Mouse (Mus musculus) embryo, embryonic 11.5 days (tissue): ENCODE data around the gene Anks3.
A peak's percentile ranks its signal among the peaks of the same experiment; 100 is the strongest.

ENCODE experiments used
- DNase-seq: peaks from one replicate; pipeline ENCODE4 v3.0.0-alpha.2; 2012; ENCODE audit warnings: low read depth, low spot score

Gene Anks3

GRCm38 (mm10) chr16:4963797-4964709, at the start of gene Anks3:
TSS of gene Anks3 (minus strand) at chr16:4964205.
- DNase-seq: peak; percentile 84

GRCm38 (mm10) chr16:5013054-5013838, 49.2 kb upstream of the Anks3 start, which contains the start of gene Rogdi:
TSS of gene Rogdi (minus strand) at chr16:5013553.
- DNase-seq: peak; percentile 98

- no peak for DNase-seq
Observed at GRCm38 (mm10) chr16:5012036-5013005, 48.3 kb upstream of the Anks3 start.

DNA sequence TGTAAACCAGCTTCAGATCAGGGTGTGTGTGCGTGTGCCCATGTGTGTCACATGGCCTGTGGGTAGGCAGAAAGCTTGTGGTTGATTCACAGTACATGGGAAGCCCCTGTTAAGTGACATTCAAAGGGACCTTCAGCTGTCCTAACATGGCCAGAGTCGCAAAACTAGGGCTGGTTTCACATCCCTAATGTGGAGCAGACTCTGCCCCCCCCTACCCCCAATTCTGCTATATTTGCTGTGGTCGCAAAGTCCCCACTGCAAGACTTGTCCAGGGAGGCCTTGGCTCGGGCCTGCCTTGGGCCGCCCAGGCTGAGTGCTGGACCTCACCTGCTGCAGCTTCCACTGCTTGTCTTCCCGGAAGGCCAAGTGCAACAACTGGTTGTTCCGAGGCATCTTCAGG, 47.3 kb upstream of the Anks3 start:
- DNase-seq: no peak

DNA sequence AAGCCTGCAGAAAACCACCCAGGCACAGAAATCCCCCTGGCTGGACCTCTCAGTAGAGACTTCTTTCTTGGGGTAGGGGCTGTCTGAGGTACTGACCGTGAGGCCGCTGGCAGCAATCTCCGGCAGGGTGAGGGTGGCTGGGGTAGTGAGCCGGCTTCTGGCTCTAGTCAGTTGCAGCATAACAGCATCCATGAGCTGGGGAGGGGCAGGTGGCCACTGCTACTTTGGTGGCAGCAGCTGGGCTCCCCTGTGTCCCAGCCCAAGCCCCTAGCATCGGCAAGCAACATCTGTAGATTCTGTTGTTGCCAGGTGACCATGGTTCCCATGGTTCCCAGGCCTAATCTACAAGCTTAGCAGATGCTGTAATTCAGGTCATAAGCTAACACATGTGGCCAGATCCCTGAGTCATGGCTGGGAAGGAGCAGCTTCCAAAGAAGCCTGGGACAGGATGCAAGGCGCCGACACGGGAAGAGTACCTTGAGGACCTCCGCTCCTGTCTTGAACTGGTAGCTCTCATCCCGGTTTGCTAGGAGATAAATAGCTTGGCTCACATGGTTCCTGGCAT, 46.4 kb upstream of the Anks3 start:
- no peak for DNase-seq

DNA sequence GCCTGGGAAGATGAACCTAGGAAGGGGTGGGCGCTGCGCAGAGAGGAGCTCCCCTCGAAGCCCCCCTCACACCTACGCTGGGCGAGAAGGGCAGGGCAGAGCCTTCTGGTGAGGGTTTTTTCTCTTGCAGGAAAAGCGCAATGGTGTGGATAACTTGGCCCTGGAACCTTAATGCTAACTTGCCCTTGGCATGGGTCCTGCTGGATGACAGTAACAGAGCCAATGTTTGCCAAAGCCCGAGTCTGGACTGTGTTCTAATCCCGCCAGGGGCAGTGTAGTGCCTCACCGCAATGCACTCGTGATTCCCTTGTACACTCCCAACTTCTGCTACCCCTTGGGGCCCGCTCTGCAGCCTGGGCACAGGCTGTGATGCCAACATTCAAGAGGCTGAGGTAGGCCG, 44.1 kb upstream of the Anks3 start:
- DNase-seq: no peak

GRCm38 (mm10) chr16:5007492-5007891, 43.5 kb upstream of the Anks3 start:
- DNase-seq: no peak

- no peak for DNase-seq
Observed at GRCm38 (mm10) chr16:5007067-5007466, 43.1 kb upstream of the Anks3 start, which contains the start of gene Smim22. TSS of gene Smim22 (plus strand) at chr16:5007288.

GRCm38 (mm10) chr16:5000611-5001010, 36.6 kb upstream of the Anks3 start:
- no peak for DNase-seq

DNA sequence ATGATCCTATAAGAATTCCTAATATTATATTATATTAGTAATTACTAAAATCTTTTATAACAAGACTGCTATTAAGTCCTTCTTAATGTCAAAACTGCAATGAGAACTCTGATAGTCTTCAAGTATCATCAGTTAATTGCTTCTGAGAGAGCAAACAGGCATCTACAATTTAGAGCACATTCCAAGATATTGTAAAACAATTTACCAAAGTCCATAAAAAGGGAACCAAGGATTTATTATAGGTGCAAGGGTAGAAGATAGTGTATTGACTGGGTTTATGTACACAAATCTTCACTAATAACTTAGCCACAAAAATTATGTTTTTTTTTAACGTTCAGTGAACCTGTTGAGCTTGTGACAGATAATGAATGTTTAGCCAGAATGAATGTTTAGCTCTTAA, 35.0 kb upstream of the Anks3 start:
- no peak for DNase-seq

DNA sequence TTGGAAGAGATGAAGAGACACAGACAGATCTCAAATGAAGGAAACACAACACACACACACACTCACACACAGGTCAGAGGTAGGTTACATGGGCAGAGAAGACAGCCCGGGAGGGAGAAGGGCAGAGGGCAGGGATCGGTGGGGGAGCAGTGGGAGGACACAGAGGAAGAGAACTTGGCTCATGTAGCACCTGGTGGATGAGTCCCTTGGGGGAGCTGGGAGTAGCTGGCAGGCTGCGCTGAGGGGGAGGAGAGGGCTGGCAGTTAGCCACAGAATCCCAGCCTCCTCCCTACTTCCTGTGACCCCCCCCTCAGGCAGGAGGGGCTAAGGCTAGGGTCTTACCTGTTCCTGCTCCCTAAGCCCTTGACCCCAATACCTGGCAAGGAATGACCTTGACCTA, 33.5 kb upstream of the Anks3 start, which contains the start of gene Sept12:
TSS of gene Sept12 (minus strand) at position 300 of the 400 bp plus-strand sequence.
- DNase-seq: no peak

DNA sequence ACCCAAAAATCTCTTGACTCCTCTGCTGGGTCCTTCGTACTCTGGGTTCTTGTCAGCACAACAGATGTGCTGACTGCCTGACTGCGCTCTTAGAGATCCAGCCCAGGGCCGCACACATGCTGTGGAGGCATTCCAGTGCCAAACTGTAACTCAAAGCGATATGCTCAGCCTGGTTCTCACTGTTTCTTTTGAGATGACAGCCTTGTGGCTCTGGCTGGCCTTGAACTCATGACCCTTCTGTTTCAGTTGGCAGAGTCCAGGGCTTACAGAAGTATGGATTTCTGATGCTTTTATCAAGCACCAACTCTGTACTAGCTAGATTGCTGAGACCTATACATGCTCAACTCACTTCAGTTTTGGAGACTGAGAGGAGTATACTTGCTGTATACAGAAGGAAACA, 29.3 kb upstream of the Anks3 start:
- DNase-seq: no peak

GRCm38 (mm10) chr16:4984717-4985116, 20.7 kb upstream of the Anks3 start:
- no peak for DNase-seq

GRCm38 (mm10) chr16:4979755-4980380, 15.9 kb upstream of the Anks3 start:
- DNase-seq: peak; percentile 20

GRCm38 (mm10) chr16:4978275-4979051, 14.5 kb upstream of the Anks3 start:
- DNase-seq: no peak

- no peak for DNase-seq
Observed at GRCm38 (mm10) chr16:4976180-4976579, 12.2 kb upstream of the Anks3 start.

DNA sequence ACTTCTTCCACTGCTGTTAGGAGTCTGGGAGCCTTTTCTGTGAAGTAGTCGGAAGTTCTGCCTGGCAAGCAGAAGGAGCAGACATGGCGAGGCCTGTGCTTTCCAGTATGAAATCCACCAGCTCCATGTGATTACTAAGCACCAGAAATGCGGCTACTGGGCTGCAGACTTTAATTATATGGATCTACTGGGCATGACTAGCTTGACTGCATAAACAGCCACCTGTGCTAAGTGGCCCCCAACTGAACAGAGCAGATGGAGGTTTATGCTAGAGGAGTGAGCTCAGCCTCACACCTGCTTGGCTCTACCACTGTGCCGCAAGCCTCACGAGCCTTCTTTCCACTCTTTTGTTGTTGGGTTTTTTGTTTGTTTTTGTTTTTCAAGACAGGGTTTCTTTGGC, 10.5 kb upstream of the Anks3 start:
- DNase-seq: no peak

DNA sequence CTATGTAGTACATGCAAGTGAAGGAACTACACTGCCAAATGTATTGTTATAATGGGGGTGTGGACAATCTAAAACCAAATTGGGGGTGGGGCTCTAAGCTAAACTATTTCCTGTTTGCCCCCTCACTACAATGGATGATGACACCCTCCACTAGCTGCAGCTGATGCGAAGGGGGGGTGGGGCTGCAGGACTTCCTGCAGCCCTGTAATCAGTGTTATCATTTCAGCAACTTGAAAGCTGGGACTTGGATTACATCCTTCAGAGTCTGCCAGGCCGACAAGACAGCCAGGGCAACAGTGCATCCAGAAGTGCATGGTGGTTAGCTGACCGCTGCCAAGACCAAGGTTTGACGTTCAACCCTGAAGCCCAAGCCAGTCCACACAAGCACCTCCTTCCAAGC, 7.6 kb upstream of the Anks3 start:
- DNase-seq: no peak

DNA sequence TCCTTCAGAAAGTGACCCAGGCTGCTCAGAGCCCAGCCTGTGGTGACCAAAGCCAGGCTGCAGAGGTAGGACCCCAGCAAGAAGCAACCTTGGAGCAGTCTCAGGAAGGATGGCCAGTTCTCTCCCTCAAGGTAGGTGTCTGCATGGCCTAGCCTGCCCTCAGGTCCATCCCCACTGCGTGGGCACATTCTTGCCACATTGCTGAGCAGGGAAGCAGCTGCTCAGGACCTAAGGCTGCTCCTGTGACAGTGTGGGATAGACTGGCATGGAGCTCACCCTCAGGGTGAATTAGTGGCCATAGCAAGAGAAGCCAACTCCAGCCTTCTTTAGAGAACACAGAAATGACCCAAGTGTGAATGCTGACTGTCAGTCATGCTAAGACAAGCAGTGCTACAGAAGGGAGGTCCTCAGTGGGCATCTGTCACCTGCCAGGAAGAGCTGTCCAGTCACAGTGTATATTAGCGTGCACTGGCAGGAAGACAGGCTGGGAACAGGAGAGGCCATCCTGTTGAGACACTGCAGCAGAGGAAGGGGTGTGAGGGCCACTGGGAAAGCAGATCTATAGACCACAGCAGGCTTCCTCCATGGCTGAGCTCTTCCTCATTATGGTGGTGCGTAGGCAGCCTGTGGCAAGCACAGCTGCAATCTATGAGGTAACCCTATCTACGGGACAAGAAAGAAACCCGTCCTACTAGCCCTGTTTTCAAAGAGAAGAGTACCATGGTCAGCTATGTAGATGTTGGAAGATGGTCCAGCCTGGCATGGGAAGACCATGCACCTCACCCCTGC, 5.2 kb upstream of the Anks3 start:
- no peak for DNase-seq
